Mouse (Mus musculus) heart, postnatal 0 days (tissue): Measurements from ENCODE around the gene Psmc3ip. TPM values are rescaled to one million over a fixed set of nuclear protein-coding genes. Genes with fewer than 3 reads are reported as not detected.

ENCODE experiments used
- ATAC-seq: fragments of 200-750 bp; cut with Nextera tagmentation; 2 replicates; pipeline ENCODE4 v1.8.0; 2017; ENCODE audit warnings: low read depth, moderate number of reproducible peaks, moderate library complexity; ENCODE audit not compliant: insufficient read depth
- DNase-seq: peaks from one replicate; pipeline ENCODE4 v3.0.0-alpha.2; 2016; ENCODE audit warnings: low spot score
- H3K27ac ChIP-seq: fragments of 300-500 bp; sonication (generic); 2 replicates; pipeline ENCODE4 v1.5.1; 2014; ENCODE audit warnings: low read depth, mild to moderate bottlenecking
- H3K27me3 ChIP-seq: fragments of 300-500 bp; sonication (generic); 2 replicates; pipeline ENCODE4 v1.6.1; 2014; ENCODE audit warnings: low read length, mixed read lengths; ENCODE audit not compliant: control insufficient read depth, insufficient read depth
- H3K36me3 ChIP-seq: fragments of 300-500 bp; sonication (generic); replicated peaks from 2 replicates; pipeline ENCODE4 v1.6.1; 2014; ENCODE audit warnings: low read length, mixed read lengths; ENCODE audit not compliant: control insufficient read depth, insufficient read depth
- H3K4me1 ChIP-seq: fragments of 300-500 bp; sonication (generic); 2 replicates; pipeline ENCODE4 v1.6.1; 2014; ENCODE audit warnings: antibody characterized with exemption; ENCODE audit not compliant: control insufficient read depth, insufficient read depth
- H3K4me2 ChIP-seq: fragments of 300-500 bp; sonication (generic); 2 replicates; pipeline ENCODE4 v1.6.1; 2014; ENCODE audit warnings: low read depth, mild to moderate bottlenecking, low read length, moderate library complexity
- H3K4me3 ChIP-seq: fragments of 300-500 bp; sonication (generic); 2 replicates; pipeline ENCODE4 v1.5.1; 2014; ENCODE audit warnings: low read depth, low read length
- H3K9ac ChIP-seq: fragments of 300-500 bp; sonication (generic); replicated peaks from 2 replicates; pipeline ENCODE4 v1.6.1; 2014; ENCODE audit warnings: low read depth, low read length, mixed read lengths
- H3K9me3 ChIP-seq: fragments of 300-500 bp; sonication (generic); replicated peaks from 2 replicates; pipeline ENCODE4 v1.6.1; 2016; ENCODE audit warnings: low read length; ENCODE audit not compliant: control insufficient read depth
- CTCF ChIP-seq: IDR thresholded peaks from 2 replicates; pipeline ENCODE4 v1.5.1; 2016; ENCODE audit warnings: antibody characterized with exemption, control low read depth, low read depth
- EP300 ChIP-seq: IDR thresholded peaks from 2 replicates; pipeline ENCODE4 v1.6.1; 2016; ENCODE audit warnings: antibody characterized with exemption, low read depth
- WGBS: fragments of 180-500 bp; shearing (Covaris S2); extraction: QIAGEN DNeasy Blood & Tissue Kit; methylation state at CpG from one replicate; pipeline ENCODE4 v1.1.7; 2014; 5-methylcytosine and 5-hydroxymethylcytosine counted together
- microRNA-seq: library from miRNA; unstranded; fragments of <30 nt; microRNA quantifications from one replicate; pipeline ENCODE4, GENCODE M21; 2016
- polyA plus RNA-seq: library from polyadenylated mRNA; unstranded; fragments of >200 nt; fragmentation: Nextera tagmentation; extraction: Ambion mirVana; gene quantifications from 2 replicates; pipeline ENCODE4 v1.2.1, GENCODE M21; 2015
- total RNA-seq: library from RNA; depleted of rRNA; stranded (reverse); fragments of >200 nt; gene quantifications from 2 replicates; pipeline ENCODE4 v1.2.3, GENCODE M21; 2014; ENCODE audit warnings: low replicate concordance; rRNA removed

Psmc3ip gene
- total and polyA plus RNA-seq, 2 experiments from 2014 or later = 1.2 to 10.3 TPM

DNA sequence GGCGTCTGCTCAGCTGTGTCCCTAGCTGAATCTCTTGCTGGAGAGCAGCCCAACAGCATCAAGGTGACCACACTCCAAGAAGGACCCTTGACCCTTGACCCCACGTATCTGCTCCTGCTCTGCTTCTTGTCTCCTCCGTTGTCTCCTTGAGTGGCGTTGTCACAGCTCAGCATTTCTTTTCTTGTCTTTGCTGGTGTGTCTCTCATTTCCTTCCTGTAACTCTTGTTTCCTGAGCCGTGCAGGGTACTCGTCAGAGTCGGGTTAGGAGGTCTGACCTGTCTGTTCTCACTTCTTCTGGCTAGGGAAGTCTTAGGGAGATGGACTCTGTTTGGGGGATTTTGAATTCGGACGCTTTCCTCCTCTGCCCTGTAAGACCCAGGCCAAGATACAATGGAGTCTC lies 48.8 kb downstream of the Psmc3ip start:
- H3K9ac ChIP-seq = no peak overlapping the region
- TF ChIP-seq EP300 (no peak), CTCF (no peak)

DNA sequence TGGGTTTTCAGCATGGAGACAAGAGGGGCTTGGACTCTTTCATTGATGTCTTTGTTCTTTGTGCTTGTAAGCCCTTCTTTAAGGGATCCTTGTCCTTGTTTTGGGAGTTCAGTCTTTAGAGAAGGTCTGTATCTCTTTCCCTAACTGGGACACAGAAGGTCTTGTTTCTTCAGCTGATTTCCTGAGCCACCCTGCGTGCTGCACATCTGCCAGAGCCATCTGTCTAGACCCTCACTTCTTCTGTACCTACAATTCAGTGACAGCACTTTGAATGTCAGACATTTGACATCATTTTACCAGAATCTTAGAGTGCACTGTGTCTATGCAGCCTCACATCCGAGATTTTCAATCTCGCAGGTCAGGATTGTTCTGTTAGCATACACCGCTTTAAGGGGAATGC lies 49.4 kb downstream of the Psmc3ip start:
- peaks cover 99% of the 10 kb centered on the region for H3K36me3 ChIP-seq
- 83% methylated on average over 4 of the region's 4 CpGs for WGBS

More for the DNA sequence above, 48.8 kb downstream of the Psmc3ip start:
- Histone ChIP-seq H3K4me2 (no peak overlapping the region), H3K9me3 (no peaks in the 10 kb centered on the region), H3K4me3 (no peak overlapping the region), H3K36me3 (peaks cover 95% of the 10 kb centered on the region), H3K27me3 (no peaks in the 10 kb centered on the region), H3K27ac (no peak overlapping the region), H3K4me1 (no peaks in the 10 kb centered on the region)
- DNase-seq (no peak), ATAC-seq (no peak)
- 34% methylated on average over 9 of the region's 9 CpGs for WGBS

More for the DNA sequence above, 49.4 kb downstream of the Psmc3ip start:
- H3K9me3 ChIP-seq = no peaks in the 10 kb centered on the region
- no peak overlapping the region for H3K4me2 ChIP-seq
- no peaks in the 10 kb centered on the region for H3K4me1 ChIP-seq
- no peak overlapping the region for H3K4me3 ChIP-seq
- ATAC-seq = no peak
- no peak overlapping the region for H3K27ac ChIP-seq
- H3K27me3 ChIP-seq = no peaks in the 10 kb centered on the region
- H3K9ac ChIP-seq = no peak overlapping the region
- no peak for TF ChIP-seq EP300
- no peak for TF ChIP-seq CTCF
- no peak for DNase-seq

Small RNA genes lying within 50 kb of the gene (microRNA-seq; reads per million reads assigned to microRNA genes)
- gene Gm27626 = not detected

Other genes with a start within 250 kb of the Psmc3ip start
- gene Stat5b, start 244.7 kb downstream of the Psmc3ip start, total RNA-seq = 29.2 and 48.2 TPM in 2 replicates
- 22.5 and 23.3 TPM in 2 replicates for gene Stat5b, start 244.7 kb downstream of the Psmc3ip start, polyA plus RNA-seq
- gene Stat5a, start 236.1 kb downstream of the Psmc3ip start, total RNA-seq = 12.6 and 21.3 TPM in 2 replicates
- 9.6 and 11.7 TPM in 2 replicates for gene Stat5a, start 236.1 kb downstream of the Psmc3ip start, polyA plus RNA-seq
- 105 and 128 TPM in 2 replicates for gene Stat3, start 155.9 kb downstream of the Psmc3ip start, total RNA-seq
- 53.5 and 65.7 TPM in 2 replicates for gene Stat3, start 155.9 kb downstream of the Psmc3ip start, polyA plus RNA-seq
- 274 and 305 TPM in 2 replicates for gene Cavin1, start 124.5 kb downstream of the Psmc3ip start, total RNA-seq
- 401 and 442 TPM in 2 replicates for gene Cavin1, start 124.5 kb downstream of the Psmc3ip start, polyA plus RNA-seq
- gene Atp6v0a1, start 86.0 kb downstream of the Psmc3ip start, total RNA-seq = 57.0 and 57.1 TPM in 2 replicates
- gene Atp6v0a1, start 86.0 kb downstream of the Psmc3ip start, polyA plus RNA-seq = 49.2 and 50.3 TPM in 2 replicates
- 15.8 and 20.2 TPM in 2 replicates for gene Naglu, start 25.4 kb downstream of the Psmc3ip start, total RNA-seq
- 10.3 and 12.0 TPM in 2 replicates for gene Naglu, start 25.4 kb downstream of the Psmc3ip start, polyA plus RNA-seq
- gene Hsd17b1, start 17.0 kb downstream of the Psmc3ip start, total RNA-seq = not detected in 2 replicates
- 0.08 TPM in 1 of 2 replicates, not detected in the other for gene Hsd17b1, start 17.0 kb downstream of the Psmc3ip start, polyA plus RNA-seq
- 44.6 and 64.1 TPM in 2 replicates for gene Coasy, start 12.9 kb downstream of the Psmc3ip start, total RNA-seq
- 26.8 and 26.9 TPM in 2 replicates for gene Coasy, start 12.9 kb downstream of the Psmc3ip start, polyA plus RNA-seq
- gene Mlx, start 8.2 kb downstream of the Psmc3ip start, total RNA-seq = 21.8 and 46.6 TPM in 2 replicates
- 26.7 and 29.0 TPM in 2 replicates for gene Mlx, start 8.2 kb downstream of the Psmc3ip start, polyA plus RNA-seq
- 44.8 and 47.6 TPM in 2 replicates for gene Retreg3, start 24.5 kb upstream of the Psmc3ip start, total RNA-seq
- 11.3 and 11.7 TPM in 2 replicates for gene Retreg3, start 24.5 kb upstream of the Psmc3ip start, polyA plus RNA-seq
- gene Tubg1, start 24.5 kb upstream of the Psmc3ip start, total RNA-seq = 47.4 and 54.8 TPM in 2 replicates
- 38.7 and 39.4 TPM in 2 replicates for gene Tubg1, start 24.5 kb upstream of the Psmc3ip start, polyA plus RNA-seq
- gene Tubg2, start 60.5 kb upstream of the Psmc3ip start, total RNA-seq = 0.08 TPM in 1 of 2 replicates, not detected in the other
- 1.8 and 2.1 TPM in 2 replicates for gene Tubg2, start 60.5 kb upstream of the Psmc3ip start, polyA plus RNA-seq
- gene Cntnap1, start 75.1 kb upstream of the Psmc3ip start, total RNA-seq = 0.54 and 1.4 TPM in 2 replicates
- gene Cntnap1, start 75.1 kb upstream of the Psmc3ip start, polyA plus RNA-seq = 0.20 and 0.21 TPM in 2 replicates
- 22.0 and 23.2 TPM in 2 replicates for gene Plekhh3, start 75.9 kb upstream of the Psmc3ip start, total RNA-seq
- 9.5 and 10.6 TPM in 2 replicates for gene Plekhh3, start 75.9 kb upstream of the Psmc3ip start, polyA plus RNA-seq
- gene Ccr10, start 80.0 kb upstream of the Psmc3ip start, total RNA-seq = 0.19 TPM in 1 of 2 replicates, not detected in the other
- gene Ccr10, start 80.0 kb upstream of the Psmc3ip start, polyA plus RNA-seq = 0.31 and 0.52 TPM in 2 replicates
- 12.0 and 16.4 TPM in 2 replicates for gene Ezh1, start 131.0 kb upstream of the Psmc3ip start, total RNA-seq
- 12.1 and 13.1 TPM in 2 replicates for gene Ezh1, start 131.0 kb upstream of the Psmc3ip start, polyA plus RNA-seq
- gene Ramp2, start 150.6 kb upstream of the Psmc3ip start, total RNA-seq = 159 and 253 TPM in 2 replicates
- gene Ramp2, start 150.6 kb upstream of the Psmc3ip start, polyA plus RNA-seq = 181 and 182 TPM in 2 replicates
- gene Vps25, start 158.3 kb upstream of the Psmc3ip start, total RNA-seq = 99.2 and 116 TPM in 2 replicates
- gene Vps25, start 158.3 kb upstream of the Psmc3ip start, polyA plus RNA-seq = 125 and 130 TPM in 2 replicates
- gene Wnk4, start 165.1 kb upstream of the Psmc3ip start, total RNA-seq = 2.0 and 3.2 TPM in 2 replicates
- gene Wnk4, start 165.1 kb upstream of the Psmc3ip start, polyA plus RNA-seq = 3.8 and 4.0 TPM in 2 replicates
- gene Cntd1, start 183.6 kb upstream of the Psmc3ip start, total RNA-seq = not detected in 2 replicates
- 0.22 and 0.56 TPM in 2 replicates for gene Cntd1, start 183.6 kb upstream of the Psmc3ip start, polyA plus RNA-seq
- 175 and 216 TPM in 2 replicates for gene Coa3, start 183.7 kb upstream of the Psmc3ip start, total RNA-seq
- gene Coa3, start 183.7 kb upstream of the Psmc3ip start, polyA plus RNA-seq = 189 and 206 TPM in 2 replicates
- 73.0 and 88.2 TPM in 2 replicates for gene Becn1, start 206.8 kb upstream of the Psmc3ip start, total RNA-seq
- gene Becn1, start 206.8 kb upstream of the Psmc3ip start, polyA plus RNA-seq = 98.9 and 107 TPM in 2 replicates
- gene Psme3, start 220.8 kb upstream of the Psmc3ip start, total RNA-seq = 44.7 and 52.2 TPM in 2 replicates
- 47.8 and 52.0 TPM in 2 replicates for gene Psme3, start 220.8 kb upstream of the Psmc3ip start, polyA plus RNA-seq
- 1.8 and 2.0 TPM in 2 replicates for gene Aoc2, start 229.6 kb upstream of the Psmc3ip start, total RNA-seq
- 0.16 and 0.30 TPM in 2 replicates for gene Aoc2, start 229.6 kb upstream of the Psmc3ip start, polyA plus RNA-seq
- gene Aoc3, start 235.2 kb upstream of the Psmc3ip start, total RNA-seq = 14.4 and 23.9 TPM in 2 replicates
- 2.5 and 2.8 TPM in 2 replicates for gene Aoc3, start 235.2 kb upstream of the Psmc3ip start, polyA plus RNA-seq